Mouse (Mus musculus): ENCODE measurements around the gene Heatr1.

The Heatr1 gene

GRCm38 (mm10) chr13:12394609-12395505 is at the start of gene Heatr1:
Heatr1 (plus strand) TSS chr13:12395027.
- DNase-seq (ENCODE audit: low spot score in 2 of 2), result peak; percentile 95

GRCm38 (mm10) chr13:12346837-12347236 is 48.0 kb upstream of the Heatr1 start:
- DNase-seq (ENCODE audit: low spot score in 2 of 2), result no peak

- no peak for DNase-seq (ENCODE audit: low spot score in 2 of 2)
Measured at GRCm38 (mm10) chr13:12349197-12349824, 45.5 kb upstream of the Heatr1 start.

GRCm38 (mm10) chr13:12356184-12356583 is 38.6 kb upstream of the Heatr1 start:
- DNase-seq (ENCODE audit: low spot score in 2 of 2), result no peak

- DNase-seq (ENCODE audit: low spot score in 2 of 2), result no peak
Measured at GRCm38 (mm10) chr13:12357554-12357953, 37.3 kb upstream of the Heatr1 start.

- no peak for DNase-seq (ENCODE audit: low spot score in 2 of 2)
Measured at GRCm38 (mm10) chr13:12361486-12361885, 33.3 kb upstream of the Heatr1 start.

GRCm38 (mm10) chr13:12369041-12369621 is 25.7 kb upstream of the Heatr1 start:
- peak in 1 of 2 experiments; percentile 20 for DNase-seq (ENCODE audit: low spot score in 2 of 2)

GRCm38 (mm10) chr13:12369930-12370329 is 24.9 kb upstream of the Heatr1 start:
- no peak for DNase-seq (ENCODE audit: low spot score in 2 of 2)

- no peak for DNase-seq (ENCODE audit: low spot score in 2 of 2)
Measured at GRCm38 (mm10) chr13:12372755-12373154, 22.1 kb upstream of the Heatr1 start.

- no peak for DNase-seq (ENCODE audit: low spot score in 2 of 2)
Measured at GRCm38 (mm10) chr13:12376778-12377177, 18.0 kb upstream of the Heatr1 start.

- DNase-seq (ENCODE audit: low spot score in 2 of 2), result no peak
Measured at GRCm38 (mm10) chr13:12384796-12385195, 10.0 kb upstream of the Heatr1 start.

- DNase-seq (ENCODE audit: low spot score in 2 of 2), result no peak
Measured at GRCm38 (mm10) chr13:12386286-12386685, 8.5 kb upstream of the Heatr1 start.

GRCm38 (mm10) chr13:12395571-12395970 is 744 bp downstream of the Heatr1 start:
- no peak for DNase-seq (ENCODE audit: low spot score in 2 of 2)

GRCm38 (mm10) chr13:12408343-12409066 is 13.7 kb downstream of the Heatr1 start:
- no peak for DNase-seq (ENCODE audit: low spot score in 2 of 2)

- peak in 1 of 2 experiments; percentile 5 for DNase-seq (ENCODE audit: low spot score in 2 of 2)
Measured at GRCm38 (mm10) chr13:12412016-12412415, 17.2 kb downstream of the Heatr1 start.

GRCm38 (mm10) chr13:12420596-12420995 is 25.8 kb downstream of the Heatr1 start:
- DNase-seq (ENCODE audit: low spot score in 2 of 2), result no peak

GRCm38 (mm10) chr13:12428556-12428955 is 33.7 kb downstream of the Heatr1 start:
- DNase-seq (ENCODE audit: low spot score in 2 of 2), result no peak

GRCm38 (mm10) chr13:12433843-12434242 is 39.0 kb downstream of the Heatr1 start:
- no peak for DNase-seq (ENCODE audit: low spot score in 2 of 2)

GRCm38 (mm10) chr13:12439586-12439985 is 44.8 kb downstream of the Heatr1 start:
- DNase-seq (ENCODE audit: low spot score in 2 of 2), result no peak

GRCm38 (mm10) chr13:12440813-12441212 is 46.0 kb downstream of the Heatr1 start:
- DNase-seq (ENCODE audit: low spot score in 2 of 2), result no peak

GRCm38 (mm10) chr13:12442008-12442587 is 47.3 kb downstream of the Heatr1 start:
- no peak for DNase-seq (ENCODE audit: low spot score in 2 of 2)

- no peak for DNase-seq (ENCODE audit: low spot score in 2 of 2)
Measured at GRCm38 (mm10) chr13:12453150-12453549, 58.3 kb downstream of the Heatr1 start.
